Mouse (Mus musculus) liver, embryonic 16.5 days (tissue): Measurements from ENCODE around the gene Nox4. TPM values are rescaled to one million over a fixed set of nuclear protein-coding genes. Genes with fewer than 3 reads are reported as not detected.

Source experiments
- polyA plus RNA-seq: library from polyadenylated mRNA; unstranded; fragments of >200 nt; fragmentation: Nextera tagmentation; extraction: Ambion mirVana; gene quantifications from 2 replicates; pipeline ENCODE4 v1.2.1, GENCODE M21; 2015

Gene Nox4
- polyA plus RNA-seq, 1 experiment from 2014 or later: 0.17 TPM

Other genes with a start within 250 kb of the Nox4 start
- not detected in 2 replicates for gene Vmn2r79, start 250.0 kb upstream of the Nox4 start, polyA plus RNA-seq
- gene Tyr, start 247.4 kb downstream of the Nox4 start, polyA plus RNA-seq: 0.01 and 0.02 TPM in 2 replicates